Comparison of ENCODE assay signal across 31 mouse cellular contexts in the genomic region with DNA sequence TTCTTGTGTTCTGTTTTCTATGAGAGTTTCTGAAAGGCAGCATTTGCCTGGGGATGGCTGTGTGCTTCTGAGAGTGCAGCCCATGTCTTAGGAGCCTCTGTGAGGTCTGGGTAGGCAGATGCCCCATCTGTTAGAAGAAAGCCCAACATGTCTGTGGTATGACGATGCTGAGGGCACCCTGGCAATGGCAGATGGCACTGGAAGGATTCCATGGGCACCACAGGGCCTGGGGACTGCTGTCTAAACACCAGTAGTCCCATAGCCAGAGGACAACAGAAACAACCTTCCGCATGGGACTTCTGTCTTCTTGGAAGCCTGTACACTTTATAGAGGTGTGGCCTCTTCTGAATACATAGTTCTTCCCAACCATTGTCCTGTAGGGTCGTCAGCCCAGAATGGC. TPM values are rescaled to one million over a fixed set of nuclear protein-coding genes. Genes with fewer than 3 reads are reported as not detected.
DNase-seq lines count a peak whose midpoint lies in the region; ATAC-seq lines count a peak whose summit lies in the region.
"Had no signal": no experiment of that assay in that cellular context is flagged by ENCODE, and none has a peak within 500 bp of the region (broad histone marks: within the 10 kb centered on the region; RNA-seq: fewer than 3 reads in every experiment).

No protein-coding gene starts in this region.

- H3K4me1 ChIP-seq in hindbrain, embryonic 16.5 days (ENCODE audit: control insufficient read depth, insufficient read depth, low read depth, low read length), result no peaks in the 10 kb centered on the region
- H3K4me1 ChIP-seq in hindbrain, embryonic 12.5 days, result no peaks in the 10 kb centered on the region
- H3K4me1 ChIP-seq: forebrain, embryonic 13.5 days; heart, embryonic 15.5 days; liver, embryonic 13.5 days; midbrain, embryonic 15.5 days; neural tube, embryonic 12.5 days had no signal

- no peaks in the 10 kb centered on the region for H3K9me3 ChIP-seq in hindbrain, embryonic 16.5 days (ENCODE audit: control insufficient read depth, low read length)
- no peaks in the 10 kb centered on the region for H3K9me3 ChIP-seq in hindbrain, embryonic 12.5 days (replicated peaks)
- H3K9me3 ChIP-seq: forebrain, embryonic 13.5 days; G1E; heart, embryonic 15.5 days; kidney, embryonic 15.5 days; limb, embryonic 10.5 days; limb, embryonic 15.5 days; liver, embryonic 13.5 days; midbrain, embryonic 15.5 days; neural tube, embryonic 12.5 days had no signal

- peaks cover 14% of the 10 kb centered on the region for H3K36me3 ChIP-seq in hindbrain, embryonic 16.5 days (ENCODE audit: control insufficient read depth, insufficient read depth, low read length)
- peaks cover 32% of the 10 kb centered on the region for H3K36me3 ChIP-seq in hindbrain, embryonic 12.5 days

- no peak overlapping the region for H3K27ac ChIP-seq in hindbrain, embryonic 16.5 days (ENCODE audit: low read depth, low read length)
- H3K27ac ChIP-seq in hindbrain, embryonic 12.5 days, result no peak overlapping the region
- H3K27ac ChIP-seq: forebrain, embryonic 13.5 days; heart, embryonic 15.5 days; layer of hippocampus, adult 2 months; limb, embryonic 10.5 days; limb, embryonic 15.5 days; liver, embryonic 13.5 days; macrophage; midbrain, embryonic 15.5 days; neural tube, embryonic 12.5 days had no signal

- ATAC-seq in cerebellum, adult (ENCODE audit: insufficient number of reproducible peaks, low FRiP score, low TSS enrichment), result no peak
- ATAC-seq in hindbrain, embryonic 16.5 days, result peak; percentile 40; the same call in 1 of the 2 replicates
- ATAC-seq in hindbrain, embryonic 12.5 days (ENCODE audit: low FRiP score), result no peak
- ATAC-seq: forebrain, embryonic 13.5 days; inflammation-experienced regulatory T-cells, adult 6 months; lung, postnatal 0 days; midbrain, embryonic 15.5 days had no signal

- H3K4me3 ChIP-seq in hindbrain, embryonic 16.5 days (ENCODE audit: low read length), result no peak overlapping the region
- no peak overlapping the region for H3K4me3 ChIP-seq in hindbrain, embryonic 12.5 days
- H3K4me3 ChIP-seq: erythroblast, embryonic 14.5 days; forebrain, embryonic 13.5 days; heart, embryonic 15.5 days; kidney, embryonic 15.5 days; layer of hippocampus, adult 2 months; limb, embryonic 10.5 days; limb, embryonic 15.5 days; liver, embryonic 13.5 days; midbrain, embryonic 15.5 days; myocyte; neural tube, embryonic 12.5 days had no signal

- DNase-seq in cerebellum, adult 18-20 months, result peak; percentile 48 to 60
- peak; percentile 80 for DNase-seq in brain, adult 2 months (ENCODE audit: low read depth, low spot score)
- peak; percentile 80 to 85 for DNase-seq in cerebellum, postnatal 10 days
- DNase-seq in layer of hippocampus, postnatal 10 days (ENCODE audit: low spot score in 2 of 2), result no peak
- DNase-seq in kidney, postnatal 25 days, result no peak
- DNase-seq: adrenal gland, postnatal 10 days; gastrocnemius, postnatal 10 days; kidney, adult 18-20 months; kidney, postnatal 36 days; liver, embryonic 13.5 days; lung, adult 18-20 months; right cerebral cortex, postnatal 4 days; thymus, adult 2 months; thymus, postnatal 36 days had no signal

- 61% methylated on average over 3 of the region's 3 CpGs for WGBS in hindbrain, embryonic 16.5 days
- WGBS in hindbrain, embryonic 12.5 days, result 85% methylated on average over 3 of the region's 3 CpGs

- H3K9ac ChIP-seq in hindbrain, embryonic 16.5 days (ENCODE audit: low read depth, low read length), result no peak overlapping the region
- no peak overlapping the region for H3K9ac ChIP-seq in hindbrain, embryonic 12.5 days
- H3K9ac ChIP-seq: forebrain, embryonic 13.5 days; heart, embryonic 15.5 days; kidney, embryonic 15.5 days; limb, embryonic 15.5 days; liver, embryonic 13.5 days; midbrain, embryonic 15.5 days; neural tube, embryonic 12.5 days had no signal

- no peaks in the 10 kb centered on the region for H3K27me3 ChIP-seq in hindbrain, embryonic 16.5 days (replicated peaks; ENCODE audit: control insufficient read depth, insufficient read depth, low read length)
- H3K27me3 ChIP-seq in hindbrain, embryonic 12.5 days, result no peaks in the 10 kb centered on the region
- H3K27me3 ChIP-seq: forebrain, embryonic 13.5 days; heart, embryonic 15.5 days; kidney, embryonic 15.5 days; limb, embryonic 15.5 days; liver, embryonic 13.5 days; midbrain, embryonic 15.5 days; neural tube, embryonic 12.5 days had no signal

- no peak overlapping the region for H3K4me2 ChIP-seq in hindbrain, embryonic 16.5 days (ENCODE audit: low read length)
- H3K4me2 ChIP-seq in hindbrain, embryonic 12.5 days (replicated peaks), result no peak overlapping the region
- H3K4me2 ChIP-seq: forebrain, embryonic 13.5 days; heart, embryonic 15.5 days; kidney, embryonic 15.5 days; limb, embryonic 15.5 days; liver, embryonic 13.5 days; midbrain, embryonic 15.5 days; neural tube, embryonic 12.5 days had no signal

RNA-seq across cellular contexts. Expression of gene Coq8a, which starts 38.2 kb away (rescaled TPM):
- polyA plus RNA-seq in hindbrain, embryonic 16.5 days (2015; fragmentation: Nextera tagmentation; extraction: Ambion mirVana), result 4.8 and 5.9 TPM in 2 replicates
- polyA plus RNA-seq in hindbrain, embryonic 12.5 days (2016; fragmentation: Nextera tagmentation; extraction: Ambion mirVana), result 2.4 and 2.7 TPM in 2 replicates
- 10 to 100 TPM; 20.2 to 20.5 TPM for total RNA-seq in layer of hippocampus, postnatal 10 days (2021)

Comparison
In these comparisons a context has a peak if more than half of its experiments do, and no peak if none do; other contexts are left out.
1. DNase-seq: peak in cerebellum, adult 18-20 months (2 of 2), brain, adult 2 months (single experiment) and cerebellum, postnatal 10 days (2 of 2); none in layer of hippocampus, postnatal 10 days (0 of 2) and kidney, postnatal 25 days (0 of 2).